Mouse (Mus musculus) lung, adult 2 months (tissue): ENCODE data around the gene Ggct. TPM values are rescaled to one million over a fixed set of nuclear protein-coding genes. Genes with fewer than 3 reads are reported as not detected.

Experiments used
- DNase-seq: peaks from one replicate; pipeline ENCODE4 v3.0.0; 2022
- H3K4me1 ChIP-seq: fragments of 200-500 bp; 2 replicates; pipeline ENCODE4 v1.6.1; 2011; ENCODE audit warnings: low read length; ENCODE audit not compliant: control insufficient read depth, insufficient read depth
- H3K4me3 ChIP-seq: fragments of 200-500 bp; replicated peaks from 2 replicates; pipeline ENCODE3; 2011; ENCODE audit warnings: low read depth, mild to moderate bottlenecking, control low read depth, low read length; ENCODE audit errors: extremely low read depth
- CTCF ChIP-seq: fragments of 200-500 bp; IDR thresholded peaks from 2 replicates; pipeline ENCODE4 v1.5.1; 2011; ENCODE audit warnings: mild to moderate bottlenecking, low read length, control low read depth; ENCODE audit not compliant: insufficient read depth
- POLR2A ChIP-seq: fragments of 200-500 bp; IDR thresholded peaks from 2 replicates; pipeline ENCODE4 v1.6.1; 2011; ENCODE audit warnings: low read depth, mild to moderate bottlenecking, control low read depth, low read length, borderline replicate concordance; ENCODE audit errors: extremely low read depth
- WGBS: fragments of 180-500 bp; shearing (Covaris S2); methylation state at CpG from one replicate; pipeline ENCODE4 v1.1.7; 2018; 5-methylcytosine and 5-hydroxymethylcytosine counted together
- polyA plus RNA-seq: library from polyadenylated mRNA; depleted of rRNA; stranded (reverse); fragments of >200 nt; gene quantifications from 2 replicates; pipeline ENCODE4 v1.2.3, GENCODE M21; 2012

Ggct gene
- polyA plus RNA-seq, 1 experiment = 2.4 TPM

DNA sequence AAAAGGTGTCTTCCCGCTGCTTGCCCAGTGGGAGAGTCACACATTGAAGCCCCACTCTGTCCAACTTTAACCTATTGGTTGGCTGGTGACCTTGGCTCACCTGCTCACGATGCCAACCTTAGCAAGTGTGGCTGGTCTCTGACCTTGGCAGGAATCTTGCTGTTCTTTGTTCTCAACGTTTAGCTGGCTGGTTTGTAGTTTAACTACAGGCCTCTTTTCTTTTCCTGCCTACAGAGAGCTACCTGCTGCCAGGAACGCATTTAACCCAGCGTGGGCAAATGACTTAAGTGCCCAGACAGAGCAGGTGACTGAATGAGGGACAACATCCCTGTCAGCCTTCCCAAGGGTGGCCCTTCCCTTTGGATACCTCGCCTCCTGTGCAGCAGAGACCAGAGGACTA, 5.0 kb upstream of the Ggct start:
- DNase-seq = no peak
- peaks cover 2% of the 10 kb centered on the region; the same call in 1 of the 2 replicates for H3K4me1 ChIP-seq
- no peak overlapping the region for H3K4me3 ChIP-seq
- TF ChIP-seq CTCF = no peak
- no peak for TF ChIP-seq POLR2A
- WGBS = 76% methylated on average over 6 of the region's 6 CpGs

DNA sequence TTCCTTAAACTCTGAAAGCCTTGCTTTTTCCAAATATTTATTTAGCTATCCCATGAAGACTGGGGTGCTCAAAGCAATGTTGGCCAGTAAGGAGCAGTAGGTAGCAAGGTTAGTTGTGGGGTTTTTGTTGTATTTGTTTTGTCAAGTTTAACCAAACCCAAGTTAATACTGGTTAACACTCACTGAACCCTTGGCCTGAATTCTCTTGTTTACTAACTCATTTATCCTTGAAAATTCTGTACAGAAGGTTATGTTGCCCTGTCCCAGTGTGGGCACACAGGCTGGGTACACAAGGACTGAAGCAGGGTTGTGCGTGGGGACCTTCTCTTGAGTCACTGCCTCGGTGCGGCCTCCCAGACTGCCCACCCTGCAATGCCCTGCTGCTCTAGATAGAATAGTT, 3.6 kb upstream of the Ggct start:
- no peak overlapping the region for H3K4me3 ChIP-seq
- TF ChIP-seq CTCF (no peak), POLR2A (no peak)
- WGBS = 91% methylated on average over 3 of the region's 3 CpGs
- peaks cover 6% of the 10 kb centered on the region; the same call in 1 of the 2 replicates for H3K4me1 ChIP-seq
- DNase-seq = no peak

DNA sequence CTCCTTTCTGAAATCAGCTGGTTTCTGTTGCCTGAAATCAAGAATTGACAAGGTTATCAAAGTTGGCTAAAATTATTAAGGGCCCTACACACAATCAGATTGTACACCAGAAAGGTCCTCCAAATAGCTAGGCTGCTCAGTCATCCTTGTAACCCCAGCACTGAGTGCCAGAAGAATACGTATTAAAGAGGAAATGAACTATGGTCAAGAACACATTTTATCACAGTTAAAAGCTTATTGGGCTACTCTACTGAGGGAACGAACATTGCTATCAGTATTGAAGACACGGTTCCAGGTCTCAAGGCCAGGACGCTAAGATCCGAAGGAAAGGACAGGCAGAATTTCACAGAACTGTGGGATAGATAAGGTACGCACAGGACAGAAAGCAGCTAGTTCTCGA, 609 bp downstream of the Ggct start:
- H3K4me3 ChIP-seq = peak overlapping the region; percentile 69
- WGBS = 3% methylated on average over 7 of the region's 7 CpGs
- TF ChIP-seq POLR2A (no peak), CTCF (no peak)
- DNase-seq = no peak
- peaks cover 6% of the 10 kb centered on the region; the same call in 1 of the 2 replicates for H3K4me1 ChIP-seq

DNA sequence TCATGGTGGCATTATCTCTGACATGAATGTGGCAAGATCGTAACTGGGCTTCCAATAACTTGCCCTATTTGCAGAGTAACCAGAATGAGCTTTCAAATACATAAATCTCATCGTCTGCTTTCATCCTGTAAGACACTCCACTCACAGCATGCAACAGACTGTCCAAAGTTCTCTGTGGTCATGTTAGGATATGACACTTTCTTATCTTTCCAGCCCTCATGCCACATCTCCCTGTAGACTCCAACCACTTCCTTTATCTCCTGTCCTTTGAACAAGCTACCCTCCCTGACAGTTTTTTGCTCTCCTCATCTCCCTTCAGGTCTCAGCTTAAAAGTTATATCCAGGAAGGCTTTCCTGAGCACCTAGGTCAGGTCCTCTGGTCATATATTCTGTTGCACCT, 1.6 kb downstream of the Ggct start:
- TF ChIP-seq POLR2A (no peak), CTCF (no peak)
- H3K4me3 ChIP-seq = no peak overlapping the region
- DNase-seq = no peak
- 70% methylated on average over 2 of the region's 2 CpGs for WGBS
- peaks cover 6% of the 10 kb centered on the region; the same call in 1 of the 2 replicates for H3K4me1 ChIP-seq

DNA sequence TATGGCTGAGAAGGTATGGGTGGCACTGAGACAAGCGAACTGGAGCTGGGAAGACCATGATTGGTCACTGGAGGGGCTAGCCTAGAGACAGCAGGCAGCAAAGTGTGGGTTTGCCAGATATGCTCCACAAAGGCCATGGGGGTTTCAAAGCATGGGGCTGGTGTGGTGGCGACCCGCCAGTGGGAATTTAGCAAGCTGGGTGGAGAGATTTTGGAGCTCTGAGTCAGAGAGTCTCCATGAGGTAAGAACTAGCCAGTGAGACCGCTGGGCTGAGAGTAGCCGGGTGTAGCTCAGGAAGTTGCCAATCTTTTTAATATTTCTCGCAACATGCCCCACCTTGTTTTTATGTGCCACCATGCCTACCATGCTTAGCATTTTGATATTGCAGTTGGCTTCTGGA, 4.6 kb downstream of the Ggct start:
- DNase-seq = no peak
- TF ChIP-seq CTCF (no peak), POLR2A (no peak)
- H3K4me1 ChIP-seq = peaks cover 5% of the 10 kb centered on the region; the same call in 1 of the 2 replicates
- H3K4me3 ChIP-seq = no peak overlapping the region
- WGBS = 94% methylated on average over 6 of the region's 6 CpGs

DNA sequence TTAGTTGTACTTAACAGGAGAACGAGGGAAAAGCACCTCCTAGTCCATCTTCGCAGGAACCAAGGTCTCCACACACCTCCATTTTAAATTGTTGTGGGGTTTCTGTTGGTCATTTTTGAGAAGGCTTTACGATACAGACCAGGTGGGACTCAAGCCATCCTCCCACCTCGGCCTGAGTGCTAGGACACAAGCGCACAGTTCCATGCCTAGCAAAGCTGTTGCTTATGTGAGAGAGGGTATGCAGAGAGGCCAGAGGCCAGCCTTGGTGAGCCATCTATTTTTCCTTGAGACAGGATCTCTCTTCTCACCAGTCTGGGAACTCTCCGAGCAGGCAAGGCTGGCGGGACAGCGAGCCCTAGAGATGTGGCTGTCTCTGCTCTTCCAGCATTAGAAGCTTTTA, 8.7 kb downstream of the Ggct start:
- TF ChIP-seq CTCF = no peak
- no peak for TF ChIP-seq POLR2A
- Histone ChIP-seq H3K4me1 (no peaks in the 10 kb centered on the region), H3K4me3 (no peak overlapping the region)
- WGBS = 96% methylated on average over 8 of the region's 8 CpGs
- no peak for DNase-seq

DNA sequence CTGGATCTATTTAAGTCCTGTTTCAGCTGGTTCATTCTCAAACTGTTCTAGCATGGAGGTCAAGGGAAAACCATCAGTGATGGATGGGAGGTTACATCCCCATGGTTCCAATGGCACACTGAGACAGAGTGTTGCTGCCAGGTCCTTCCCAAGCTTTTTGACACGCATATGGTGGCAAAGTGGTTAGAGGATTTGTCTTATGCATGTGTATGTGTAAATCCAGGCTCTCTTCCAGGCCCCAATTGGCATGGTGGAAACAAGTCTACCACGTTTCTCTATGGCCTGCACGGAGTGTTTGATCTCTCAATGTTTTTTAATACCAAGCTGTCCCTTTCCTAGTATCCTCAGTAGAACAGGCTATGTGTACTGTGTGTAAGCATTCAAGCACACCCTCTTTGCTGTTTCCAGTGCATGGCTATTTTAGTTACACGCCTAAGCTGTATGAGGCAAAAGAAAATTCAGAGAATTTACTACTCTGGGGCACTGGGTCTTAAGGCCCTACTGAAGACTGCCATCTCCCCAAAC, 9.2 kb downstream of the Ggct start:
- no peak for DNase-seq
- TF ChIP-seq CTCF (no peak), POLR2A (no peak)
- H3K4me1 ChIP-seq = no peaks in the 10 kb centered on the region
- no peak overlapping the region for H3K4me3 ChIP-seq
- WGBS = 93% methylated on average over 4 of the region's 4 CpGs

DNA sequence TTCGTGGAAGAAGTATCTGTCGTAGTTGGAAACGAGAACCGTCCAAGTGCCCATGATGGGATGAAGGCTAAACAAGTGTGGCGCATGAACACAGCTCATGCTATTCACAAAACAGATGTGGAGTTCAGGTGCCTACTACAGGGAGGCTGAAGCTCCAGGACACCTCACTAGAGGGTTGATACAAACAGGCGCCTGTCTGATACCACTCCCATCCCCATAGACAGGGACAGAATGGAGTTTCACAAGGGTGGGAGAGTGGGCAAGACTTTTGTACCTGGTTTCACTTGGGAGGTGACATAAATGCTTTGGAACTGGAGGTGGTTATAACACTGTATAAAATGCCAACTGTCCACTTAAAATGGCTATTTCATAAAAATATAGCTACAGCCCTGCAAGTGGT, 13.3 kb downstream of the Ggct start:
- 99% methylated on average over 6 of the region's 6 CpGs for WGBS
- DNase-seq = no peak
- no peak for TF ChIP-seq POLR2A
- no peak for TF ChIP-seq CTCF
- H3K4me1 ChIP-seq = no peaks in the 10 kb centered on the region
- no peak overlapping the region for H3K4me3 ChIP-seq

DNA sequence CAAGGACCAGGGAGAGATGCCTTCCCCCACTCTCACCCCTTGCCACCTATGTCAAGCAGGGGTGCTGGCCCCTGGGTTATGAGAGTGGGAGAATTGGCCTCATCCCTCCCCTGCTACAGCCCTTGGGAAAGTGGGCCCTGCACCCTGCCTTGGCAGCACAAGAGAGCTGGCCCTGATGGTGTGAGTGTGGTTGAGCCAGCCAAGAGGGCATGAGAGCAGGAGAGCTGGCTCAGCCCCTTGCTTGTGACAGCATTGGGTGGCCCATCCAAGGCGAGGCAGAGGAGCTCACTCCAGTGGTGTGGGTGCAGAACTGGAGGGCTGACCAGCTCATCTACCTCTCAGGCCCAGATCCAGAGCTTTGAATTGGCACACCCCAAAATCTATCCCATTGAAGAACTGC, 17.1 kb downstream of the Ggct start:
- TF ChIP-seq CTCF (no peak), POLR2A (no peak)

DNA sequence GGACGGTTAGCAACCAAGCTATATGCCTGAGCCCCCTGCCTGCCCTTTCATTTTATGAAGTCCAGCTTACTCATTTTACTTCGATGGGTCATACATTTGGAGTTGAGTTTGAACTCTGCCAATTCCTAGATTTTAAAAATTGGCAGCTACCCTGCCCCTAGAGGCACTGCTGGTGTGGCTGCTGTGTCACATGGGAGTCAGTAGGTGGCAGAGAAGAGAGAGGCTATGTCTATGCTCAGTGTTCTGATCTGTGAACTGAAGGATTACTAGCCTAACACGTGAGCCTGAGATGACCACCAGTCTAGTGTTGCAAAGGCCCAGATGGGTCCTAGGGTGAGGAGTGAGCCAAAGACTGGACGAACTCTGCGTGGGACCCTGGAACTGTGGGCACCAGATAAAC, 18.2 kb downstream of the Ggct start:
- 62% methylated on average over 5 of the region's 5 CpGs for WGBS
- H3K4me1 ChIP-seq = peaks cover 8% of the 10 kb centered on the region
- H3K4me3 ChIP-seq = no peak overlapping the region
- DNase-seq = no peak
- TF ChIP-seq POLR2A (no peak), CTCF (peak; percentile 69)

More for the DNA sequence above, 17.1 kb downstream of the Ggct start:
- H3K4me3 ChIP-seq = no peak overlapping the region
- peaks cover 2% of the 10 kb centered on the region for H3K4me1 ChIP-seq
- no peak for DNase-seq
- 88% methylated on average over 1 of the region's 1 CpGs for WGBS
